Mouse (Mus musculus) urinary bladder, postnatal 4 days (tissue): Measurements from ENCODE around the gene Zfp821.
A peak's percentile ranks its signal among the peaks of the same experiment; 100 is the strongest.
"Not testable (repeated sequence)": the region's sequence is repeated elsewhere in the genome, so short reads cannot be mapped to it uniquely, and the experiment has no call there.

Experiments
- DNase-seq, 2 experiments: peaks; one replicate each; pipeline ENCODE4 v3.0.0; 2021 to 2022; ENCODE audit warnings: low spot score in 2 of 2

Zfp821 gene

GRCm38 (mm10) chr8:109712521-109712920, 7.2 kb downstream of the Zfp821 start:
- no peak for DNase-seq

- no peak for DNase-seq
Measured at GRCm38 (mm10) chr8:109714961-109715360, 9.6 kb downstream of the Zfp821 start.

GRCm38 (mm10) chr8:109725106-109725505, 19.8 kb downstream of the Zfp821 start:
- no peak for DNase-seq

GRCm38 (mm10) chr8:109731012-109731411, 25.7 kb downstream of the Zfp821 start:
- DNase-seq: no peak

- no peak for DNase-seq
Measured at GRCm38 (mm10) chr8:109734018-109734417, 28.7 kb downstream of the Zfp821 start.

GRCm38 (mm10) chr8:109736819-109737218, 31.5 kb downstream of the Zfp821 start:
- DNase-seq: no peak

GRCm38 (mm10) chr8:109737237-109738048, 32.1 kb downstream of the Zfp821 start, which contains the start of gene Atxn1l:
Gene Atxn1l, minus strand, starts transcription at chr8:109737739.
- DNase-seq: peak; percentile 79 to 93

- no peak for DNase-seq
Measured at GRCm38 (mm10) chr8:109738049-109738380, 32.7 kb downstream of the Zfp821 start.

- DNase-seq: no peak
Measured at GRCm38 (mm10) chr8:109747468-109748199, 42.3 kb downstream of the Zfp821 start.

GRCm38 (mm10) chr8:109750274-109750673, 44.9 kb downstream of the Zfp821 start:
- no peak for DNase-seq

- DNase-seq: peak in 1 of 2 experiments; percentile 26
Measured at GRCm38 (mm10) chr8:109750699-109751098, 45.4 kb downstream of the Zfp821 start.

- DNase-seq: no peak
Measured at GRCm38 (mm10) chr8:109751731-109752485, 46.6 kb downstream of the Zfp821 start.

GRCm38 (mm10) chr8:109754696-109755095, 49.4 kb downstream of the Zfp821 start:
- DNase-seq: no peak

GRCm38 (mm10) chr8:109755554-109755953, 50.2 kb downstream of the Zfp821 start:
- not testable (repeated sequence) for DNase-seq

- DNase-seq: no peak
Measured at GRCm38 (mm10) chr8:109756849-109757248, 51.5 kb downstream of the Zfp821 start.

- no peak for DNase-seq
Measured at GRCm38 (mm10) chr8:109759426-109759825, 54.1 kb downstream of the Zfp821 start.

GRCm38 (mm10) chr8:109760221-109760620, 54.9 kb downstream of the Zfp821 start:
- no peak for DNase-seq

- no peak for DNase-seq
Measured at GRCm38 (mm10) chr8:109764031-109764430, 58.7 kb downstream of the Zfp821 start.

GRCm38 (mm10) chr8:109766081-109766480, 60.7 kb downstream of the Zfp821 start:
- DNase-seq: no peak

- no peak for DNase-seq
Measured at GRCm38 (mm10) chr8:109773154-109773553, 67.8 kb downstream of the Zfp821 start.
